Mouse (Mus musculus) liver, adult 2 months (tissue): ENCODE measurements around the gene Kars. TPM values are rescaled to one million over a fixed set of nuclear protein-coding genes. Genes with fewer than 3 reads are reported as not detected.

Source experiments
- DNase-seq: peaks from one replicate; pipeline ENCODE4 v3.0.0-alpha.2; 2011; ENCODE audit warnings: low read depth, low spot score; ENCODE audit errors: extremely low read depth
- H3K27ac ChIP-seq: fragments of 200-500 bp; replicated peaks from 2 replicates; pipeline ENCODE4 v1.5.1; 2012; ENCODE audit warnings: low read depth, mild to moderate bottlenecking, control low read depth, inconsistent platforms, low read length; ENCODE audit not compliant: insufficient read depth
- H3K27me3 ChIP-seq: fragments of 200-500 bp; 2 replicates; pipeline ENCODE4 v1.6.1; 2012; ENCODE audit warnings: mild to moderate bottlenecking, moderate library complexity, low read length, inconsistent platforms; ENCODE audit not compliant: control insufficient read depth, insufficient read depth
- H3K36me3 ChIP-seq: fragments of 200-500 bp; 2 replicates; pipeline ENCODE4 v1.6.1; 2012; ENCODE audit warnings: low read length, inconsistent platforms; ENCODE audit not compliant: control insufficient read depth, insufficient read depth
- H3K4me1 ChIP-seq: fragments of 200-500 bp; 2 replicates; pipeline ENCODE4 v1.6.1; 2011; ENCODE audit warnings: low read length; ENCODE audit not compliant: control insufficient read depth, insufficient read depth
- H3K4me3 ChIP-seq: fragments of 200-500 bp; 2 replicates; pipeline ENCODE4 v1.5.1; 2011; ENCODE audit warnings: low read depth, mild to moderate bottlenecking, control low read depth, low read length, moderate library complexity; ENCODE audit not compliant: insufficient read depth
- H3K79me2 ChIP-seq: fragments of 200-500 bp; 2 replicates; pipeline ENCODE4 v1.6.1; 2012; ENCODE audit warnings: inconsistent platforms, mild to moderate bottlenecking, low read length, moderate library complexity; ENCODE audit not compliant: control insufficient read depth, insufficient read depth
- H3K9ac ChIP-seq: fragments of 200-500 bp; 2 replicates; pipeline ENCODE4 v1.6.1; 2012; ENCODE audit warnings: low read depth, mild to moderate bottlenecking, control low read depth, inconsistent platforms, low read length
- CTCF ChIP-seq: fragments of 200-500 bp; IDR thresholded peaks from 2 replicates; pipeline ENCODE4 v1.5.1; 2011; ENCODE audit warnings: low read depth, low read length, control low read depth
- POLR2A ChIP-seq: fragments of 200-500 bp; IDR thresholded peaks from 2 replicates; pipeline ENCODE4 v1.6.1; 2011; ENCODE audit warnings: low read length, control low read depth; ENCODE audit not compliant: insufficient read depth; ENCODE audit errors: extremely low read depth
- WGBS: fragments of 180-500 bp; shearing (Covaris S2); methylation state at CpG from one replicate; pipeline ENCODE4 v1.1.7; 2018; 5-methylcytosine and 5-hydroxymethylcytosine counted together
- polyA plus RNA-seq: library from polyadenylated mRNA; depleted of rRNA; stranded (reverse); fragments of >200 nt; gene quantifications from 2 replicates; pipeline ENCODE4 v1.2.3, GENCODE M21; 2012
- total RNA-seq: library from RNA; depleted of rRNA; stranded (reverse); fragments of >200 nt; gene quantifications from 2 replicates; pipeline ENCODE4 v1.2.3, GENCODE M21; 2014

Kars gene
- total and polyA plus RNA-seq, 2 experiments, result 29.5 to 50.9 TPM

GRCm38 (mm10) chr8:111978147-111978546 is 33.0 kb downstream of the Kars start:
- Histone ChIP-seq H3K27me3 (no peaks in the 10 kb centered on the region), H3K79me2 (no peaks in the 10 kb centered on the region), H3K36me3 (no peaks in the 10 kb centered on the region; the same call in 1 of the 2 replicates), H3K9ac (no peak overlapping the region), H3K4me3 (no peak overlapping the region), H3K27ac (no peak overlapping the region), H3K4me1 (peaks cover 4% of the 10 kb centered on the region)
- DNase-seq, result no peak
- WGBS, result 57% methylated on average over 10 of the region's 10 CpGs
- TF ChIP-seq POLR2A (no peak), CTCF (no peak)

GRCm38 (mm10) chr8:111976326-111976725 is 34.8 kb downstream of the Kars start:
- peaks cover 4% of the 10 kb centered on the region for H3K4me1 ChIP-seq
- TF ChIP-seq POLR2A (no peak), CTCF (no peak)
- no peaks in the 10 kb centered on the region for H3K79me2 ChIP-seq
- peak overlapping the region; percentile 37 for H3K27ac ChIP-seq
- no peaks in the 10 kb centered on the region for H3K27me3 ChIP-seq
- no peak overlapping the region for H3K4me3 ChIP-seq
- no peak overlapping the region for H3K9ac ChIP-seq
- H3K36me3 ChIP-seq, result no peaks in the 10 kb centered on the region; the same call in 1 of the 2 replicates
- WGBS, result 75% methylated on average over 2 of the region's 2 CpGs
- peak; percentile 48 for DNase-seq

DNA sequence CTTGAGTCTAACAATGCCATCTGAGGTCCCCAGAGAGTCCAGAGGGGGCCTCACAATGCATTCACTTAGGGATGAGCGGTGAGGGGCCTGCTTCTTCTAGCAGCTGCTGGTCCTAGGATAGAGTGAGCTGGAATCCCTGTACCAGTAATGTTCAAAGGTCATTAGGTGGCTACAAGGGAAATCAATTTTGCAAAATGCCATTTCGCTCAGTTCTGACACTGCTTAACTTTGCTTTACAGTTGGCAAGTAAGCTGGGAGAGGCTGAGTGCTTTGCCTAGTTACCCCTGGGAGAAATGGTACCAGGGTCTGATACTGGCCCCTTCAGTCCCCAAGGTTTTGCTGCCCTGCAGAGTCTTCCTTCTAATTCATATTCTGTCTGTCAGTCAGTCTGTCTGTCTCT is 35.4 kb downstream of the Kars start:
- DNase-seq, result peak; percentile 58
- 0 out of 2 replicates have a peak overlapping the region, but pooled peaks have one; percentile 37 for H3K27ac ChIP-seq
- H3K79me2 ChIP-seq, result no peaks in the 10 kb centered on the region
- no peak overlapping the region for H3K4me3 ChIP-seq
- peaks cover 4% of the 10 kb centered on the region for H3K4me1 ChIP-seq
- TF ChIP-seq CTCF, result no peak
- TF ChIP-seq POLR2A, result no peak
- no peaks in the 10 kb centered on the region for H3K27me3 ChIP-seq
- no peak overlapping the region for H3K9ac ChIP-seq
- WGBS, result 37% methylated on average over 2 of the region's 2 CpGs
- no peaks in the 10 kb centered on the region; the same call in 1 of the 2 replicates for H3K36me3 ChIP-seq

- no peaks in the 10 kb centered on the region for H3K27me3 ChIP-seq
- 97% methylated on average over 12 of the region's 12 CpGs for WGBS
- H3K27ac ChIP-seq, result no peak overlapping the region
- no peak overlapping the region for H3K4me3 ChIP-seq
- TF ChIP-seq POLR2A (no peak), CTCF (no peak)
- no peaks in the 10 kb centered on the region for H3K36me3 ChIP-seq
- DNase-seq, result no peak
- no peak overlapping the region for H3K9ac ChIP-seq
- no peaks in the 10 kb centered on the region for H3K79me2 ChIP-seq
- peaks cover 4% of the 10 kb centered on the region for H3K4me1 ChIP-seq
These were observed 37.0 kb downstream of the Kars start for GRCm38 (mm10) chr8:111974138-111974537.

- no peaks in the 10 kb centered on the region for H3K4me1 ChIP-seq
- no peaks in the 10 kb centered on the region for H3K79me2 ChIP-seq
- no peaks in the 10 kb centered on the region for H3K36me3 ChIP-seq
- no peak overlapping the region for H3K9ac ChIP-seq
- H3K27ac ChIP-seq, result no peak overlapping the region
- DNase-seq, result no peak
- TF ChIP-seq CTCF, result no peak
- no peak for TF ChIP-seq POLR2A
- WGBS, result 78% methylated on average over 5 of the region's 5 CpGs
- H3K27me3 ChIP-seq, result no peaks in the 10 kb centered on the region
- no peak overlapping the region for H3K4me3 ChIP-seq
These were observed 42.1 kb downstream of the Kars start for GRCm38 (mm10) chr8:111968991-111969390.

GRCm38 (mm10) chr8:111968541-111968940 is 42.6 kb downstream of the Kars start:
- Histone ChIP-seq H3K4me3 (no peak overlapping the region), H3K9ac (no peak overlapping the region), H3K36me3 (no peaks in the 10 kb centered on the region), H3K27ac (no peak overlapping the region), H3K27me3 (no peaks in the 10 kb centered on the region), H3K79me2 (no peaks in the 10 kb centered on the region), H3K4me1 (no peaks in the 10 kb centered on the region)
- no peak for DNase-seq
- TF ChIP-seq POLR2A (no peak), CTCF (no peak)
- 91% methylated on average over 10 of the region's 10 CpGs for WGBS
